Mouse (Mus musculus): ENCODE results near the gene Tas2r103.

Tas2r103 gene

DNA sequence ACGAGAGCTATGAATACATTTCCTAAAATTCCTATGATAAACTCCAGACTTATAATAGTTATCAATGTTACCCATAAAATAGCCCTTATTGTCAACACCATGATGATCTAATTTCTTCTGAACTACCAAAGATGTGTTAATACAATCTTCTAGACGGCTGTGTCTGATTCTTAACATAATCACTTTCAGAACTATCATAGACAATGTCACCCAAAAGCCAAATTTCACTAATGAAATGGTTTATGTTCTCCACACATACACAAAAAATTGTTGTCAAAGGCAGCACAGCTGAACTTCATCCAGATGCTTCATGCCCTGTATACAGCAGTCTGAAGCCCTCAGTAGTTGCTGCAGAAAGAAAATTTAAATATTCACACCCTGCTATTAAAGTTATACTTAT lies at the start of gene Tas2r103:
Tas2r103 (minus strand) TSS at position 101 of the 400 bp plus-strand sequence.
- no peak for DNase-seq (ENCODE audit: low read depth, low spot score)

DNA sequence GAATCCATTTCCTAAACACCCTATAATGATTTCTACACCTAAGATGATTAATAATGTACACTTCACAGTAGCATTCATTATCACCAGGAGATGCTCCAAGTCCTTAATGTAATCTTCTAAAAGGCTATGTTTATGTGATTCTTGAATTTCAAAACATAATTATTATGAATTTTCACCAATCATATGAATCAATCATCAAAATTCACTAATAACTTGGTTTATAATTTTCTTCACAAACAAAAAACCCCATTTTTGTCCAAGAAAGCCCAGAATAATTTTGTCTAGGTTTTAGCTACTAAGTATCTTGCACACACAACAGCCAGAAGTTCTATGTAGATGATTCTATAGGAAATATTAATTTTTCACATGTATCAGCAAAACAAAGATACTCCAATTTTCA lies 18.8 kb upstream of the Tas2r103 start, which contains the start of gene Tas2r140:
Tas2r140 (minus strand) TSS at position 101 of the 400 bp plus-strand sequence.
- no peak for DNase-seq (ENCODE audit: low read depth, low spot score)

All from mesoderm, embryonic 11.5 days (tissue).